ENCODE assay signal across 8 mouse cellular contexts in genomic region chr1:74712461-74713098, GRCm38 (mm10). TPM values are rescaled to one million over a fixed set of nuclear protein-coding genes. Genes with fewer than 3 reads are reported as not detected.
DNase-seq lines count a peak whose midpoint lies in the region; ATAC-seq and TF ChIP-seq lines count a peak whose summit lies in the region.

No protein-coding gene starts in this region.

- TF ChIP-seq EP300 in liver, embryonic 14.5 days (IDR thresholded peaks at IDR 0.05; ENCODE audit: low read depth) = no peak

- no peak for TF ChIP-seq POLR2A in spleen, adult 2 months (IDR thresholded peaks at IDR 0.05; ENCODE audit: low read depth, low read length)

- ATAC-seq in forebrain, postnatal 0 days = no peak
- no peak for ATAC-seq in liver, embryonic 14.5 days (ENCODE audit: insufficient read depth)
- no peak for ATAC-seq in stomach, embryonic 15.5 days (ENCODE audit: insufficient read depth, low FRiP score, low read depth)

- H3K4me2 ChIP-seq in forebrain, postnatal 0 days (ENCODE audit: low read depth) = peak overlapping the region; percentile 50; the same call in 1 of the 2 replicates
- H3K4me2 ChIP-seq in liver, embryonic 14.5 days (ENCODE audit: low read depth) = peak overlapping the region; percentile 68
- peak overlapping the region; percentile 96 for H3K4me2 ChIP-seq in stomach, embryonic 15.5 days

- peak overlapping the region; percentile 71; the same call in 1 of the 2 replicates for H3K27ac ChIP-seq in spleen, adult 2 months (ENCODE audit: insufficient read depth, low read length)
- no peak overlapping the region for H3K27ac ChIP-seq in forebrain, postnatal 0 days (ENCODE audit: low read depth, low read length)
- no peak overlapping the region for H3K27ac ChIP-seq in liver, embryonic 14.5 days
- H3K27ac ChIP-seq in stomach, embryonic 15.5 days = peak overlapping the region; percentile 6; the same call in 1 of the 2 replicates

- peak overlapping the region; percentile 63 for H3K4me3 ChIP-seq in spleen, adult 2 months (ENCODE audit: extremely low read depth, insufficient read depth, insufficient read length)
- H3K4me3 ChIP-seq in forebrain, postnatal 0 days (ENCODE audit: low read depth, low read length) = no peak overlapping the region
- peak overlapping the region; percentile 53 to 54; a peak in 3 of 4 replicates for H3K4me3 ChIP-seq in liver, embryonic 14.5 days (ENCODE audit: insufficient read depth in 1 of 2, low read depth in 2 of 2, low read length in 2 of 2)
- peak overlapping the region; percentile 50 for H3K4me3 ChIP-seq in stomach, embryonic 15.5 days (replicated peaks)

- no peaks in the 10 kb centered on the region for H3K9me3 ChIP-seq in forebrain, postnatal 0 days (ENCODE audit: low read length)
- H3K9me3 ChIP-seq in liver, embryonic 14.5 days (ENCODE audit: control insufficient read depth, low read length) = no peaks in the 10 kb centered on the region
- H3K9me3 ChIP-seq in stomach, embryonic 15.5 days = no peaks in the 10 kb centered on the region

- H3K9ac ChIP-seq in forebrain, postnatal 0 days = no peak overlapping the region
- H3K9ac ChIP-seq in liver, embryonic 14.5 days (replicated peaks) = no peak overlapping the region; the same call in 1 of the 2 replicates
- no peak overlapping the region for H3K9ac ChIP-seq in stomach, embryonic 15.5 days

- TF ChIP-seq CTCF in spleen, adult 2 months (IDR thresholded peaks at IDR 0.05; ENCODE audit: extremely low read depth, insufficient read depth, insufficient read length, insufficient replicate concordance) = no peak
- no peak for TF ChIP-seq CTCF in forebrain, postnatal 0 days (IDR thresholded peaks at IDR 0.05; ENCODE audit: low read depth)
- no peak for TF ChIP-seq CTCF in liver, embryonic 14.5 days (IDR thresholded peaks at IDR 0.05; ENCODE audit: low read depth)

- 24% methylated on average over 5 of the region's 5 CpGs for WGBS in spleen, adult 2 months
- WGBS in forebrain, postnatal 0 days = 41% methylated on average over 5 of the region's 5 CpGs
- WGBS in liver, embryonic 14.5 days (ENCODE audit: insufficient replicate concordance) = 34% methylated on average over 5 of the region's 5 CpGs
- 40% methylated on average over 5 of the region's 5 CpGs for WGBS in stomach, embryonic 15.5 days

- H3K36me3 ChIP-seq in spleen, adult 2 months (ENCODE audit: control insufficient read depth, insufficient read depth, low read length) = no peaks in the 10 kb centered on the region
- H3K36me3 ChIP-seq in forebrain, postnatal 0 days (ENCODE audit: insufficient read depth) = no peaks in the 10 kb centered on the region
- H3K36me3 ChIP-seq in liver, embryonic 14.5 days (replicated peaks; ENCODE audit: control insufficient read depth, insufficient read depth, low read depth) = no peaks in the 10 kb centered on the region
- no peaks in the 10 kb centered on the region for H3K36me3 ChIP-seq in stomach, embryonic 15.5 days

- peaks cover 10% of the 10 kb centered on the region for H3K4me1 ChIP-seq in spleen, adult 2 months (ENCODE audit: control insufficient read depth, insufficient read depth, insufficient read length)
- peaks cover 5% of the 10 kb centered on the region; the same call in 1 of the 2 replicates for H3K4me1 ChIP-seq in forebrain, postnatal 0 days (ENCODE audit: insufficient read depth)
- H3K4me1 ChIP-seq in liver, embryonic 14.5 days (replicated peaks; ENCODE audit: control insufficient read depth in 2 of 2, insufficient read depth in 2 of 2, low read length in 1 of 2) = peaks cover 0 to 5% of the 10 kb centered on the region in 2 experiments; a peak in 1 of 4 replicates
- 0 out of 2 replicates have a peak, but pooled peaks cover 9% of the 10 kb centered on the region for H3K4me1 ChIP-seq in stomach, embryonic 15.5 days

- no peaks in the 10 kb centered on the region for H3K27me3 ChIP-seq in spleen, adult 2 months (ENCODE audit: control insufficient read depth, insufficient read depth, low read length)
- H3K27me3 ChIP-seq in forebrain, postnatal 0 days (ENCODE audit: insufficient read depth, low read length) = peaks cover 5% of the 10 kb centered on the region; the same call in 1 of the 2 replicates
- peaks cover 13% of the 10 kb centered on the region for H3K27me3 ChIP-seq in liver, embryonic 14.5 days (ENCODE audit: control insufficient read depth, insufficient read depth, low read length)
- H3K27me3 ChIP-seq in stomach, embryonic 15.5 days (replicated peaks) = no peaks in the 10 kb centered on the region

- DNase-seq in spleen, adult 2 months (ENCODE audit: low read depth in 1 of 2, low spot score in 2 of 2) = peak in 1 of 2 experiments; percentile 18
- DNase-seq in spleen, adult 12 weeks (ENCODE audit: low spot score) = no peak
- DNase-seq in forebrain, postnatal 0 days = no peak
- no peak for DNase-seq in liver, embryonic 14.5 days (ENCODE audit: low read depth in 3 of 3, low spot score in 3 of 3)
- no peak for DNase-seq in cerebellum, adult 11 months
- no peak for DNase-seq in cerebellum, postnatal 36 days
- no peak for DNase-seq in cerebellum, postnatal 10 days

RNA-seq across cellular contexts. Expression of gene Cyp27a1, which starts 0.8 kb away (rescaled TPM):
- 23.2 and 25.0 TPM in 2 replicates for polyA plus RNA-seq in spleen, adult 2 months (2012; rRNA removed)
- 1.3 and 1.6 TPM in 2 replicates for total RNA-seq in forebrain, postnatal 0 days (2014; rRNA removed)
- polyA plus RNA-seq in forebrain, postnatal 0 days (2015; fragmentation: Nextera tagmentation; extraction: Ambion mirVana) = 1.5 and 1.6 TPM in 2 replicates
- polyA plus RNA-seq in liver, embryonic 14.5 days (2012; rRNA removed) = 2.5 and 3.3 TPM in 2 replicates
- 3.4 and 5.0 TPM in 2 replicates for polyA plus RNA-seq in liver, embryonic 14.5 days (2014; fragmentation: Nextera tagmentation; extraction: Ambion mirVana)
- 6.1 and 7.9 TPM in 2 replicates for polyA plus RNA-seq in stomach, embryonic 15.5 days (2015; fragmentation: Nextera tagmentation; extraction: Ambion mirVana)

RNA-seq across cellular contexts. Expression of gene Prkag3, which starts 36.4 kb away (rescaled TPM):
- 0.06 and 0.18 TPM in 2 replicates for polyA plus RNA-seq in spleen, adult 2 months (2012; rRNA removed)
- 0.23 TPM in 1 of 2 replicates, not detected in the other for total RNA-seq in forebrain, postnatal 0 days (2014; rRNA removed)
- polyA plus RNA-seq in forebrain, postnatal 0 days (2015; fragmentation: Nextera tagmentation; extraction: Ambion mirVana) = not detected in 2 replicates
- not detected in 2 replicates for polyA plus RNA-seq in liver, embryonic 14.5 days (2012; rRNA removed)
- not detected in 2 replicates for polyA plus RNA-seq in liver, embryonic 14.5 days (2014; fragmentation: Nextera tagmentation; extraction: Ambion mirVana)
- polyA plus RNA-seq in stomach, embryonic 15.5 days (2015; fragmentation: Nextera tagmentation; extraction: Ambion mirVana) = 0.28 and 0.36 TPM in 2 replicates

RNA-seq across cellular contexts. Expression of gene Ttll4, which starts 51.0 kb away (rescaled TPM):
- 10.4 and 13.4 TPM in 2 replicates for polyA plus RNA-seq in spleen, adult 2 months (2012; rRNA removed)
- 18.9 and 31.3 TPM in 2 replicates for total RNA-seq in forebrain, postnatal 0 days (2014; rRNA removed)
- 2.2 and 4.5 TPM in 2 replicates for polyA plus RNA-seq in forebrain, postnatal 0 days (2015; fragmentation: Nextera tagmentation; extraction: Ambion mirVana)
- polyA plus RNA-seq in liver, embryonic 14.5 days (2012; rRNA removed) = 5.4 and 6.5 TPM in 2 replicates
- polyA plus RNA-seq in liver, embryonic 14.5 days (2014; fragmentation: Nextera tagmentation; extraction: Ambion mirVana) = 6.2 and 6.5 TPM in 2 replicates
- polyA plus RNA-seq in stomach, embryonic 15.5 days (2015; fragmentation: Nextera tagmentation; extraction: Ambion mirVana) = 9.1 and 9.4 TPM in 2 replicates

RNA-seq across cellular contexts. Expression of gene Wnt6, which starts 59.1 kb away (rescaled TPM):
- 1.9 and 2.0 TPM in 2 replicates for polyA plus RNA-seq in spleen, adult 2 months (2012; rRNA removed)
- total RNA-seq in forebrain, postnatal 0 days (2014; rRNA removed) = 6.1 and 7.2 TPM in 2 replicates
- polyA plus RNA-seq in forebrain, postnatal 0 days (2015; fragmentation: Nextera tagmentation; extraction: Ambion mirVana) = 3.8 and 4.6 TPM in 2 replicates
- 0.04 and 0.10 TPM in 2 replicates for polyA plus RNA-seq in liver, embryonic 14.5 days (2012; rRNA removed)
- polyA plus RNA-seq in liver, embryonic 14.5 days (2014; fragmentation: Nextera tagmentation; extraction: Ambion mirVana) = 0.06 TPM in 1 of 2 replicates, not detected in the other
- polyA plus RNA-seq in stomach, embryonic 15.5 days (2015; fragmentation: Nextera tagmentation; extraction: Ambion mirVana) = 1.4 and 1.8 TPM in 2 replicates

Comparison
In these comparisons a context has a peak if more than half of its experiments do, and no peak if none do; other contexts are left out.
1. H3K27ac ChIP-seq: peak in spleen, adult 2 months (single experiment) and stomach, embryonic 15.5 days (single experiment); none in forebrain, postnatal 0 days (single experiment) and liver, embryonic 14.5 days (single experiment).
2. Peak in every context shown above with its lines, with median percentiles within 50 percentile points of each other: H3K4me2 ChIP-seq.